Mouse (Mus musculus) lung, postnatal 36 days (tissue): ENCODE measurements around the gene Rela.

Source experiments
- DNase-seq: peaks from one replicate; pipeline ENCODE4 v3.0.0; 2022; ENCODE audit warnings: mixed read lengths

The Rela gene

GRCm38 (mm10) chr19:5636571-5637041 is 677 bp upstream of the Rela start:
- DNase-seq, result peak; percentile 67

DNA sequence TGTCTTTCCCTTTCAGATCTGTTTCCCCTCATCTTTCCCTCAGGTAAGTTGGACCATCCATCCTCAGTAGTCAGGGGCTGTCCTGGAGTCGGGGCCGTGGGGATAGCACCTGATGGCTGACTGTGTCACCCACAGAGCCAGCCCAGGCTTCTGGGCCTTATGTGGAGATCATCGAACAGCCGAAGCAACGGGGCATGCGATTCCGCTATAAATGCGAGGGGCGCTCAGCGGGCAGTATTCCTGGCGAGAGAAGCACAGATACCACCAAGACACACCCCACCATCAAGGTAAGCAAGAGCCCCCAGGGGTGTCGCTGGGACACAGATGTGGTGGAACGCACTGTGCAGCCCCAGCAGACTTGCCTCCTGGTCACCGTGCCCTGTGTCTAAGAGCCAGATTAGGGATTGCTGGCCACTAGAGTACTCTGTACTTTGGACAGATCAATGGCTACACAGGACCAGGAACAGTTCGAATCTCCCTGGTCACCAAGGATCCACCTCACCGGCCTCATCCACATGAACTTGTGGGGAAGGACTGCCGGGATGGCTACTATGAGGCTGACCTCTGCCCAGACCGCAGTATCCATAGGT is 1.2 kb downstream of the Rela start:
- DNase-seq, result no peak

GRCm38 (mm10) chr19:5640339-5640738 is 3.1 kb downstream of the Rela start:
- no peak for DNase-seq

DNA sequence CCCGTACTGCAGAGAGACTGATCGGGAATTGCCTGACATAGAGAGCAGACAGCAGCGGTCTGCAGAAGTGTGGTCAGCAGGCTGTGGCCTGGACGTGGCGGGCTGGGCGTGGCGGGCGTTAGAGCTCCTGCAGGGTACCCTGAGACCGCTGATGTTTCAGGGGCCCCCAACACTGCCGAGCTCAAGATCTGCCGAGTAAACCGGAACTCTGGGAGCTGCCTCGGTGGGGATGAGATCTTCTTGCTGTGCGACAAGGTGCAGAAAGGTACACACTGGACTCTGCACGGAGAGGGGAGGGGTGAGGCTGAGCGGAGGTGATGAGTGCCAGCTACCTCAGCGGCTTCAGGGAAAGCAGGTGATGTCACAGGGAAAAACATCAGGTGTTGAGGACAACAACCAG is 3.7 kb downstream of the Rela start:
- DNase-seq, result no peak

DNA sequence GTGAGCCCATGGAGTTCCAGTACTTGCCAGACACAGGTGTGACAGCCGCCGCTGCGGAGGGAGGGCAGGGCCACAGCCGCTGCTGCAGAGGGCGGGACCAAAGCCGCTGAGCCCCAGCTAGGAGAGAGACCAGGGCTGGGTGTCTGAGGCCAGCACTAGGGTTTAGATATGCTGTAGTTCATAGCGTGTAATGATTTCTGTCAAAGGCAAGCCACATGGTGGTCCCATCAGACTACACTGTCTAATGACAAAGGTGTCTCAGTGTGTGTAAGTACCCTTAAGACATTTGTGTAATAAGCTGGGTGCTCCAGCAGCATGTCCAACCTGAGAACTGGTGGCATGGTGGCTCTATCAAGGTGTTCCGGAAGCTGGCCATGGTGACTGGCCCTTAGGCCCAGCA is 4.4 kb downstream of the Rela start:
- DNase-seq, result no peak

DNA sequence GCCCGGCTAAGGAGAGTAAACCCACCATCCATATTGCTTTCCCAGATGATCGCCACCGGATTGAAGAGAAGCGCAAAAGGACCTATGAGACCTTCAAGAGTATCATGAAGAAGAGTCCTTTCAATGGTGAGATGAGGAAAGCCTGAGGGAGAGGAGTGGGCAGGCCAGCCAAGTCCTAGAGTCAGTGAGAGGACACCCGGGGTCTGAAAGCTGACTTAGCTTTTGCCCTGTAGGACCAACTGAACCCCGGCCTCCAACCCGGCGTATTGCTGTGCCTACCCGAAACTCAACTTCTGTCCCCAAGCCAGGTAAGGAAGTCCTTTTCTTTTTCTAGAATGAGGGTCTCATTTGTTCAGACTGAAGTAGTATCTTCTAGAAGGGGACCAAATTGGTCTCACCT is 8.0 kb downstream of the Rela start:
- DNase-seq, result no peak

- DNase-seq, result no peak
These were observed 9.5 kb downstream of the Rela start for GRCm38 (mm10) chr19:5646731-5647330.

DNA sequence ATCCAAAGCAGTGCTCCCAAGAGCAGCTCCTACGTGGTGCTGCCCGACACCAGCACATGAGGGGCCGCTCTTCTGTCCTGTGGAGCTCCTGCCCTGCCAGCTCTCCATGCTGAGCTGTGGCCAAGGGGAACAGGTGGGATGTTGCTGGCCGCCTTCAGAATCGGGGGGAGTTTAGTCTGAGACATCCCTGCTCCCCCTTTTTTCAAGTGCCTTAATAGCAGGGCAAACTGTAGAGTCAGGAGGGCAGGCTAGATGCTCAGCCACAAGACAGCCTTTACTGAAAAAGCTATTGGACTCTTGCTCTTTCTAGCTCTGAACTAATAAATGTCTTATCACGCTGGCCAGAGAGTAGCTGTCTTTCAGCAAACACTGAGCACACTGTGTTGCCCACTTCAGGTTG is 10.5 kb downstream of the Rela start:
- no peak for DNase-seq

GRCm38 (mm10) chr19:5648401-5649297 is 11.4 kb downstream of the Rela start:
- DNase-seq, result peak; percentile 91

- peak; percentile 58 for DNase-seq
These were observed 12.0 kb downstream of the Rela start for GRCm38 (mm10) chr19:5649298-5649741.

DNA sequence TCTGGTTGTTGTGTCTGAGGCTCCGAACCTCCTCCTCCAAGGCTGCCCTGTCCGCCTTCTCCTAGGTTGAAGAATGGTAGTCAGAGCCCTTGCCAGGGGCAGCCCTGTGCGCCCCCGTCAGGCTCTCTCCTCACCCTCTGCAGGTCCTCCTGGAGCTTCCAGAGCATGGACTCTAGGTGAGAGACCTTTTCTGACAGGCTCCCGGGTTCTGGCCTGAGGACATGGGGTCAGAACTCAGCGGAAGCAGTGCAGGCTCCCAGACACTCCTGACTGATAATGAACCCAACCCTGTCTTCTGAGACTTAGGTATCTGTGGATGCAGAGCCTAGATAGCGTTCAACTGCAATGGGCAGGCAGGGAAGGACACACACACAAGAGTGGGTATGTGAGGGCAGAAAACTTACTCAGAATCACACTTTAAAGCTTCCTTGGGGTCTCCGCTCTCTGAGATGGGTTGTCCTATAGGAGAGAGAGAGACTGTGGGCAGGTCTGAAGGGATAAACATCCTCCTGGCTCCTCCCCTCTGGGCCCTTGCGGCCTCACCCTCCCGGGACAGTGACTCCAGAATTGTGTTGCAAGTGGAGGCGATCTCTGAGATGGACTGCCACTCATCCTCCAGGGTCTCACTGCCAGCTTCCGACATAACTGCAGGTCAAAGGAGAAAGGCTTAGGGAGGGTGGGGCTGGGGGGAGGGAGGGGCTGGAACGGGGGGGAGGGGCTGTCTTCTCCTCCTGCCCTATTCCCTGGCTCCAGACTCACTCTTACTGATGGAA is 14.4 kb downstream of the Rela start:
- no peak for DNase-seq

- DNase-seq, result no peak
These were observed 15.3 kb downstream of the Rela start for GRCm38 (mm10) chr19:5652570-5652969.

- DNase-seq, result peak; percentile 32
These were observed 16.9 kb downstream of the Rela start for GRCm38 (mm10) chr19:5653969-5654719.

DNA sequence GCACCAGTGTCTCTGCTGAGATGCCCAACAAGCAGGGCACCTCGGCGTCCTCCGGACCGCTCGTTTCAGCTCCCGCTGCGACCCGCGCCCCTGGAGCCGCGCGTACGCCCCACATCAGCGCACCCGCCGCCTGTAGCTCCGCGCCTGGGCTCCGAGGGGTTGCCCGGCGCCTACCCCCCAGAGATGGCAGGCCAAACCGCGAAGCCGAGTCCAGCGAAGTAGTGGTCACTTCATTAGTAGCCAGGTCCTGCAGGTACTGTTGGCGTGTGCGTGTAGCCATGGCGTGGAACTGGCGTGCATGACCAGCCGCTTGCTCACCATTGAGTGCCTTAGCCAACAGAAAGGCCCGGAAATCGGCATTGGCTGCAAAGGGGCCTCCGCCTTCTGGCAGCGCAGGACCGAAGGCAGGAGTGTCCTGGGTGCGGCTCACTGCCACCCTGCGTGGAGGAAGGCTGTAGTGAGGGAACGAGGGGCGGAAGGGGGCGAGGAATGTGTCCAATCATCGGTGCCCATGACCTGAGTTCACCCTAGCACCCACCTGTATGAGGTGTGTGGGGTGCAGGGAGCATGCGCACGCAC is 17.5 kb downstream of the Rela start:
- DNase-seq, result no peak

DNA sequence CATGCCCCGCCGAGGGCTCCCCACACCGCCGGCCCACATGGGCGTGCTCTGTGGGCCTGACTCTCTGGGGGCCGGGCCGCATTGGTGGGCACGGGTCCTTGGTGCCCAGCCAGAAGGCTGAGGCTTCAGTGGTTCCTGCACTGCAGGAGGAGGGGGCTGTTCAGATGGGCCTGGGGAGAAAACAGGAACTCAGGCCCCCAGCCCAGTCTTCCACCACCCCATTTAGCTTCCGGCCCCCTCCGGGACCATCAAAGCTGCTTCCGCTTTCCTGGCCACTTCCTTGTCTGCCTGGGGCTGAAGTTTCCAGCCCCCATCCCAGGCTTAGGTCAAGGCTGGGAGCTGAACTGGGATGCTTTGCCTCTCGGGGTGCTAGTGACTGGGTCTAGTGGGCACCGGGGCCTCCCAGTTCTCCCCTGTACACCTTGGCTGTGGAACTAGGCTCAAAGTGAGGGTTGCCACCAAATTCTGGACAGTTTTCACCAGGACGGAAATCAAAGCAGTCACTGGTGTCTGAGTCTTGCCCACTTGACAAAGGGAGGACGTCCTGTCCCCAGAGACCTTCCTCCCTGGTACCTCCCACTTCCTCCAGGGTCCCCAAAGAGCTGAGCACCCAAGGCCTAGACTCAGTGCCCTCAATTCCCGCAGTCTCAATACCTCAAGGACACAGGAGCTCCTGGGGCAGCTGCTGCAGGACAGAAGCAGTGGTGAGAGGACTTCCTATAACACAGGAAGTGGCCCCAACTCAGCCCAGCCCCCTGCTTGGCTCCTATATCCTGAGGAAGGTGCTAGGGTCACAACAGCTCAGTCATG is 23.9 kb downstream of the Rela start:
- peak; percentile 76 for DNase-seq

GRCm38 (mm10) chr19:5662310-5662709 is 25.0 kb downstream of the Rela start:
- peak; percentile 35 for DNase-seq

DNA sequence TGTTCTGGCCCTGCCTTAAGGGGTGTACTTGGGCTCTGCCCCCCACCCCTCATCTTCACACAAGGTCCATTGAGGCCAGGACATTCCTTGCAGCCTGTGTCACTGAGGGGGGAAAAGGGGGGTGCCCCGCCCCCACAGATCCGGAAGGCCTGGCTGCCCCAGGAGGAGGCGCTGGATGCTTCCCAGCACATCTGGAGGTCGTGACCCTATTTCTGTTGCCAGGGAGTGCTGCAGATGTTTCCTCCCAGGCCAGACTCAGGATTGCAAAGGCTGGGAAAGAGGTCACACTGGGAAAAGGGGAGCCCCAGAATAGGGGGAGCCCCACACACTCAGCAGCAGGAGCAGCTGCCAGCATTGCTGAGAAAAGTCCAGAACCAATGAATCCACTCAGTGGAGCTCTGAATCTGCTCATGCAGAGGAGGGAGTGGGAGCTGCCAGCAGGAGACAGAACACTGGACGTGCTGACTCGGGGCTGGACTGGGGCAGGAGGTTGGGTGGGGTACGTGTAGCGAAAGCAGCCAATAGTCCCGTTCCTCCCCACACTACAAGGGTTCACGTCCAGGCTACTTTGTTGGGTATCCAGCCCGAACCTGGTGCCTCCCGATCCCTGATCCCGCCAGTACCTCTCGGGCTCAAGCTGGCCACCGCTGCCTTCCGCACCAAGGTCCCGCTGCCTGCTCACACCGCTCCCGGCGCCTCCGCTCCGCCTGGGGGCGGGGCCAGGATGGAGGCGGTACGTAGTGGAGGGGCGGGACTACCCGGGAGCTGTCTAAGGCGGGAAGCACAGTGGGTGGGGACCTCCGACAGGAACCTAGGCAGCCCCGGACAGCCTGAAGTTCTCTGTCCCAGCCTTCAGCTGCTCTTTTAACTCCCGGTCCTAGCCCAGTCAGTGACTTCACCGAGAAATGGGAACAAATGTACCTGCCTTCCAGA is 26.0 kb downstream of the Rela start, which contains the start of gene Sipa1:
Gene Sipa1, minus strand, starts transcription at position 727 of the 933 bp plus-strand sequence.
- peak; percentile 97 for DNase-seq

- DNase-seq, result no peak
These were observed 27.5 kb downstream of the Rela start for GRCm38 (mm10) chr19:5664669-5665257.

DNA sequence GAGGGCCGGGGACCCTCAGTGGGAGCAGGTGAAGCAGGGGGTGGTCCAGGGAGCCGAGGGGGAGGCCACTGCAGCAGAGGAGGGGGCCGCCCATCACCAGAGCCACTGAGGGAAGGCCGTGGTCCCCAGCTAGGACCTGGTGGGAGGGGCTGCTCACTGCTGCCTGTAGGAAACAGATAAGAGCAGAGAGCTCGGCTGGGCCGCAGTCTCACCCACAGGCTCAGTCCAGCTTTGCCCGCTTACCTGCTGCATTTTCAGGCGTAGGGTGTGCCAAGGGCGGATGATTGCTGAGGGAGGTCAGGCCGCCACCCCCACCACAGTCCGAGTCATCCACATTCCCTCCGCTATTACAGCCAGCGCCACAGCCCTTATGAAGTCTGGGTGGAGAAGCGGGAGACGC is 28.2 kb downstream of the Rela start:
- no peak for DNase-seq
